Mouse (Mus musculus) liver, postnatal 0 days (tissue): ENCODE measurements around the gene 1110004F10Rik.

ENCODE experiments used
- CTCF ChIP-seq: sonication (generic); IDR thresholded peaks from 2 replicates; pipeline ENCODE4 v1.5.1; 2016; ENCODE audit warnings: antibody characterized with exemption, low read depth
- EP300 ChIP-seq: IDR thresholded peaks from 2 replicates; pipeline ENCODE4 v1.6.1; 2016; ENCODE audit warnings: antibody characterized with exemption, low read depth, mild to moderate bottlenecking

DNA sequence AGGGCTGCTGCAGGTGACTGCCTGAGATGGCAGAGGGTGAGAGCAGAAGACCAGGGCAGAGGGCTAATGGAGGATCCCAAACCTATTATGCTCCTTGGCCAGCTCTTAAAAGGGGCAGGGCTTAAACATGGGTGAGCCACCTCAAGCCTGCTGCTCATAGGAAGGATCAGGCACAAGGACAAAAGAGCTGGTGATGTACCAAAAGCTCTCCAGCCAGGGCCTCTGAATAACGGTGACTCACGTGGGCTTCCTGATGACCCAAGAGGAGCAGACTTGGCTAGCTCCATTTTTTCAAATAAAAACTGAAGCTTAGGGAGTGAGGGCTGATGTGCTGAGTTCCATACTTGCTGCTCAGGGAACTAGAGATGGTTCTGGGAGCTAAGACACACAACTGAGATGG is 76.8 kb downstream of the 1110004F10Rik start:
- TF ChIP-seq CTCF (no peak), EP300 (no peak)
